Mouse (Mus musculus) hindbrain, embryonic 12.5 days (tissue): ENCODE data around the gene Rbp7. TPM values are rescaled to one million over a fixed set of nuclear protein-coding genes. Genes with fewer than 3 reads are reported as not detected.

Experiments used
- ATAC-seq: fragments of 200-750 bp; cut with Nextera tagmentation; 2 replicates; pipeline ENCODE4 v1.8.0; 2017; ENCODE audit warnings: moderate TSS enrichment; ENCODE audit not compliant: low FRiP score
- H3K27ac ChIP-seq: fragments of 300-500 bp; sonication (generic); 2 replicates; pipeline ENCODE4 v1.5.1; 2016; ENCODE audit warnings: mild to moderate bottlenecking
- H3K27me3 ChIP-seq: fragments of 300-500 bp; sonication (generic); 2 replicates; pipeline ENCODE4 v1.6.1; 2016; ENCODE audit warnings: mild to moderate bottlenecking
- H3K36me3 ChIP-seq: fragments of 300-500 bp; sonication (generic); 2 replicates; pipeline ENCODE4 v1.6.1; 2016; ENCODE audit warnings: mild to moderate bottlenecking
- H3K4me1 ChIP-seq: fragments of 300-500 bp; sonication (generic); 2 replicates; pipeline ENCODE4 v1.6.1; 2016
- H3K4me2 ChIP-seq: fragments of 300-500 bp; sonication (generic); replicated peaks from 2 replicates; pipeline ENCODE4 v1.6.1; 2016; ENCODE audit warnings: mild to moderate bottlenecking
- H3K4me3 ChIP-seq: fragments of 300-500 bp; sonication (generic); 2 replicates; pipeline ENCODE4 v1.5.1; 2016; ENCODE audit warnings: mild to moderate bottlenecking
- H3K9ac ChIP-seq: fragments of 300-500 bp; sonication (generic); 2 replicates; pipeline ENCODE4 v1.6.1; 2016; ENCODE audit warnings: mild to moderate bottlenecking, moderate library complexity
- H3K9me3 ChIP-seq: fragments of 300-500 bp; sonication (generic); replicated peaks from 2 replicates; pipeline ENCODE4 v1.6.1; 2016; ENCODE audit warnings: mild to moderate bottlenecking
- WGBS: fragments of 180-500 bp; shearing (Covaris S2); methylation state at CpG from one replicate; pipeline ENCODE4 v1.1.7; 2016; 5-methylcytosine and 5-hydroxymethylcytosine counted together
- polyA plus RNA-seq: library from polyadenylated mRNA; unstranded; fragments of >200 nt; fragmentation: Nextera tagmentation; extraction: Ambion mirVana; gene quantifications from 2 replicates; pipeline ENCODE4 v1.2.1, GENCODE M21; 2016

Rbp7 gene
- polyA plus RNA-seq, 1 experiment from 2014 or later = not detected

DNA sequence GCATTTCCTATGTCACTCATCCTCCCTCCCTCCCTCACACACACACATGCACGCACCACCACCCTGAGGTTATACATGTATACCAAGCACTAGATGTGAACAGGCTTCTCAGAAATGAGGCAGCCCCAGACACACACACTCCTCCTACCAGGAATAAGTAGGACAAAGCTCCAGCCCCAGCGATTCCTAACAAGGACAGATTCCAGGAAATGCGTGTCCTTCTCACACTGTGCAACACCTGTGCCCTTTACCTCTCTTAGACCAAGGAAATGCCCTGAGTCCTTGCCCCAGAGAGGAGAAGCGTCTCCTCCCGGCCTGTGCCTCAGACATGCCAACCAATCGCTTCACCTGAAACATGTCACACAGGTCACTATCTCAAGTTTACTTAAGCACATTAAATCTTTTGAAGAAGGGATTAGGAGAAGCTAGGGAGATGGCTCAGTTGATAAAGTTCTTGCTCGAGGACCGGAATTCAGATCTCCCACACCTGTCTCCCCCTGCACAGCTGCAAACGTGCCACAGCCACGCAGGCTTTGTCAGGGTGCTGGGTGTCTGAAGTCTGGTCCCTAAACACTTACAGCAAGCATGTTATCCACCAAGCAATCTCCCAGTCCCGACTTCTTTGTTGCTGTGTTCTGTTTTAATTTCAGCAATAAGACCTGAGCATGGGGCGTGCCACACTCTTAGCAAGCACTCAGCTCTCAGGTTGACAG is 53.7 kb downstream of the Rbp7 start:
- Histone ChIP-seq H3K27ac (no peak overlapping the region), H3K4me2 (no peak overlapping the region), H3K27me3 (no peaks in the 10 kb centered on the region), H3K4me1 (peaks cover 31% of the 10 kb centered on the region), H3K4me3 (no peak overlapping the region), H3K9me3 (no peaks in the 10 kb centered on the region), H3K9ac (no peak overlapping the region), H3K36me3 (peaks cover 20% of the 10 kb centered on the region)
- 84% methylated on average over 12 of the region's 12 CpGs for WGBS
- ATAC-seq = no peak

Other genes starting within 250 kb of the Rbp7 start
- gene Kif1b, start 147.3 kb downstream of the Rbp7 start, polyA plus RNA-seq = 139 and 140 TPM in 2 replicates
- 82.8 and 92.7 TPM in 2 replicates for gene Ube4b, start 28.2 kb downstream of the Rbp7 start, polyA plus RNA-seq
- 0.37 and 0.40 TPM in 2 replicates for gene Tmem274, start 22.4 kb upstream of the Rbp7 start, polyA plus RNA-seq
- gene Nmnat1, start 30.2 kb upstream of the Rbp7 start, polyA plus RNA-seq = 12.1 and 13.8 TPM in 2 replicates
- gene Lzic, start 30.3 kb upstream of the Rbp7 start, polyA plus RNA-seq = 46.7 and 46.8 TPM in 2 replicates
- gene Ctnnbip1, start 63.3 kb upstream of the Rbp7 start, polyA plus RNA-seq = 79.0 and 87.1 TPM in 2 replicates
- 135 and 138 TPM in 2 replicates for gene Clstn1, start 131.5 kb upstream of the Rbp7 start, polyA plus RNA-seq
- 16.9 and 19.6 TPM in 2 replicates for gene Pik3cd, start 247.6 kb upstream of the Rbp7 start, polyA plus RNA-seq